Mouse (Mus musculus): Measurements from ENCODE around the gene Ankrd39.
"Not testable (repeated sequence)": the region's sequence is repeated elsewhere in the genome, so short reads cannot be mapped to it uniquely, and the experiment has no call there.

Ankrd39 gene

GRCm38 (mm10) chr1:36551904-36552303, 4.7 kb upstream of the Ankrd39 start:
- no peak for DNase-seq

GRCm38 (mm10) chr1:36550075-36550863, 3.0 kb upstream of the Ankrd39 start:
- no peak for DNase-seq

- no peak for DNase-seq
These were observed 2.2 kb upstream of the Ankrd39 start for GRCm38 (mm10) chr1:36549491-36549890.

GRCm38 (mm10) chr1:36548771-36549170, 1.5 kb upstream of the Ankrd39 start:
- no peak for DNase-seq

GRCm38 (mm10) chr1:36547981-36548598, 845 bp upstream of the Ankrd39 start:
- DNase-seq: no peak

- DNase-seq: no peak
These were observed 1.2 kb downstream of the Ankrd39 start for GRCm38 (mm10) chr1:36545845-36546600.

GRCm38 (mm10) chr1:36545382-36545781, 1.9 kb downstream of the Ankrd39 start:
- DNase-seq: no peak

GRCm38 (mm10) chr1:36542925-36543324, 4.3 kb downstream of the Ankrd39 start:
- no peak for DNase-seq

GRCm38 (mm10) chr1:36541844-36542243, 5.4 kb downstream of the Ankrd39 start:
- DNase-seq: no peak

- no peak for DNase-seq
These were observed 6.4 kb downstream of the Ankrd39 start for GRCm38 (mm10) chr1:36540807-36541206.

- no peak for DNase-seq
These were observed 7.1 kb downstream of the Ankrd39 start for GRCm38 (mm10) chr1:36540132-36540531.

- no peak for DNase-seq
These were observed 8.1 kb downstream of the Ankrd39 start, which contains the start of gene Gm42417 for GRCm38 (mm10) chr1:36539186-36539585. Gm42417 (minus strand) TSS chr1:36539429.

- no peak for DNase-seq
These were observed 8.5 kb downstream of the Ankrd39 start for GRCm38 (mm10) chr1:36538727-36539126.

- not testable (repeated sequence) for DNase-seq
These were observed 10.5 kb downstream of the Ankrd39 start, which contains the start of gene Ankrd23 for GRCm38 (mm10) chr1:36536783-36537182. Ankrd23 (minus strand) TSS chr1:36536883.

GRCm38 (mm10) chr1:36536397-36536728, 10.9 kb downstream of the Ankrd39 start:
- DNase-seq: no peak

- DNase-seq: no peak
These were observed 11.5 kb downstream of the Ankrd39 start for GRCm38 (mm10) chr1:36535477-36536396.

GRCm38 (mm10) chr1:36534595-36535058, 12.6 kb downstream of the Ankrd39 start:
- no peak for DNase-seq

- DNase-seq: no peak
These were observed 13.7 kb downstream of the Ankrd39 start for GRCm38 (mm10) chr1:36533546-36533945.

- no peak for DNase-seq
These were observed 15.8 kb downstream of the Ankrd39 start for GRCm38 (mm10) chr1:36531461-36531860.

GRCm38 (mm10) chr1:36530962-36531361, 16.3 kb downstream of the Ankrd39 start:
- no peak for DNase-seq

GRCm38 (mm10) chr1:36530485-36530884, 16.8 kb downstream of the Ankrd39 start:
- DNase-seq: no peak

GRCm38 (mm10) chr1:36529875-36530274, 17.4 kb downstream of the Ankrd39 start:
- DNase-seq: no peak

Measured in right cerebral cortex, adult 18-20 months (tissue).